Mouse (Mus musculus): ENCODE data around the gene 1600014C10Rik.

Gene 1600014C10Rik
- long read RNA-seq, experiment 1, transcript 1600014C10Rik-205 (3 exons, 3,283 nt) = major isoform, 14 of 24 reads
- long read RNA-seq, experiment 1, partial matches to known transcripts = 1 of 24 reads
- long read RNA-seq, experiment 1, other reads (novel, unspliced or antisense) = 4 of 24 reads
- long read RNA-seq, experiment 2, transcript 1600014C10Rik-205 (3 exons, 3,283 nt) = major isoform, 24 of 43 reads
- long read RNA-seq, experiment 2, transcript 1600014C10Rik-204 (3 exons, 3,341 nt) = minor isoform, 13 of 43 reads
- long read RNA-seq, experiment 2, partial matches to known transcripts = 0 of 43 reads
- long read RNA-seq, experiment 2, other reads (novel, unspliced or antisense) = 5 of 43 reads

DNA sequence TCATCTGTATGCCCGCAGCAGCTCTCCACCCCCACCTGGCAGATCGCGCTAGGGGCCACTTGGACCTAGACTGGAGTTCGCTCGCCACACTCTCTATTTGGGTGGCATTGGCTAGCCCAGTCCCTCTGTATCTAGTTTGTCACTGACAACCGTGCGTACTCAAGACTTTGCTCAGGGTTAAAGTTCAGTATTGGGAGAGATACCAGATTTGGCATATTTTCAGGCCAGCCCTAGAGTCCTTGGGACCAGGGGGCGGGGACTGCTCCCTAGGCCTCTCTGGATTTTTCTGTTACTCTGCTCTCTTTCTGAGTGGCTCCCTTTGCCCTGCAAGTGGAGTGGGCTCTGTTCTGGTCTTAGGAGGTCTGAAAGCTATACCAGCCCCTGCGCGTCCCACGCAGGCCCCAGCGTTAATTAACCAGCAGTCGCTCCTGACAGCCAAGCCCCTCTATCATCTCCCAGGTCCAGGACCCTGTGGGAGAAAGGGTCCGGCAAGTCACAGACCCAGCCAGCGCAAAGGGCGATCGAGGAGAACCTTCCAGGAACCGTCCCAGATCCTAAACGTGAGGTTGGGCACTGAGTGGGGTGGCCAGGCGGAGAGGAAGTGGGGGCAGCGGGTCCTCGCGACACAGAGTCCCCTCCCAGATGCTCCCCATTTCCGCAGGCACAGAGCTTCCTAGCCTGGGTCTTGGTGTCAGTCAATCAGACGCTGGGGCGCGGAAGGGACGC, at the start of gene 1600014C10Rik:
1600014C10Rik (plus strand) TSS at position 256 of the 726 bp plus-strand sequence.
- intact Hi-C loops (cut with DNase I) = loop anchor here (1.0 to 5.0 kb wide), 2 partner anchors 18 to 84 kb away; no protein-coding TSS in a partner anchor

DNA sequence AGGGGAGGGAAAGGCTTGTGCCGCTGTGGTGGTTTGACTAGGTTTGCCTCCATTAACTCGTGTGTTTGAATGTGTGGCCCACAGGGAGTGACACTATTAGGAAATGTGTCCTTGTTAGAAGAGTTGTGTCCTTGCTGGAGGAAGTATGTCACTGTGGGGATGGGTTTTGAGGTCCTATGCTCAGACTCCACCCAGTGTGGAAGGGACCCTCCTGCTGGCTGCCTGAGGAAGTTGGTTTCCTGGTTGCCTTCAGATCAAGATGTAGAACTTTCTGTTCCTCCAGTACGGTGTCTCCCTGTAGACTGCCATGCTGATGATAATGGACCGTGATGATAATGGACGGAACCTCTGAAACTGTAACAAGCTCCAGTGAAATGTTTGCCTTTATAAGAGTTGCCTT, 48.5 kb upstream of the 1600014C10Rik start:
- intact Hi-C loops (cut with DNase I) = no loop called here

DNA sequence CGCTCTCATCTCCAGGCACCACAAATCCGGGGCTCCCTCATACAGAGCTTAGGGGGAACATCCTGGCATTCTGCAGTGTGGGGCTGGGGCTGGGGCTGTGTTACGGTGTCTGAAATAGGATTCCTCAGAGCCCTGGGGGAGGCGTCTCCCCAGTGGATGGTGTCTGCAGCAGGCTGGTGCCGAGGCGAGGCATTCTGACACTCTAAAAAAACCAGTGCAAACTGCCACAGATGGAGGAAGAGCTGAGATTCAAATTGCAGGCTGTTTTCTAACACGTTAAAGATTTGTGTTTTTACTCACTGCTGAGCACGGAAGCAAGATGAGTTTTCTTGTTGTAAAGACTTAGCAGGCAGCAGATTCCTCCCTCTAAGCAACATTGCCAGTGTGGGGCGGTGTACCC, 42.7 kb upstream of the 1600014C10Rik start:
- intact Hi-C loops (cut with DNase I) = no loop called here

DNA sequence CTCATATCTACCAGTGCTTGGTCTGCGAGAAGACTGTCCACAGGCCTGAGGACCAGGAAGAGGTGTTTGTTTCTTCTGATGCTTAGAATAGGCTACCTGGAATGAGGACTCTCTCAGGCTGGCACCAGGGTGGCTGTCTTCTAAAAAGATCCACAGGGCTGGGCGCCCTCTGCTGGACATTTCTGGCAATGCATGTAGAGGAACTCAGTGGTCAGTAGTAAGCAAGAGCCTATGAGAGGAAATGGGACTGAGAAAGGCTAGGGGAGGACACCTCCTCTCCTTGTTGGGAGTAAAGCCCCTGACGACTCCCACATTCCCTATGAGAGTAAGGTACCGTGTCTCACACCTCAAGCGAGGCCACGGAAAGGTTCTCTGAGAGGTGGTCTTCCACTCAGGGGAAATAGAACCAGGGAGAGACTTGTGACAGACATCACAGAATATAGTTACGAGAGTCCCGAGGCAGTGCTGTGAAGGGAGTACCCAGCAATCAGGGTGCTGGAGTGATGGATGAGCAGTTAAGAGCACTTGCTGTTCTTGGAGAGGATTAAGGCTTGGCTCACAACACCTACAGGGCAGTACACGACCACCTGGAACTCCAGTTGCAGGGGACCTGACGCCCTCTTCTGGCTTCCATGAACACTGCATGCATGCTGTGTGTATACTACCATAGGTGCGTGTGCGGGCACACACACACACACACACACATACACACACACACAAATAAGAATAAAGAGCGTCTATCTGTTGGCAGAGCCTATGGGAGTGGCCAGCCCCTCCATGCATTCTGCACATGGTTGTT, 41.1 kb upstream of the 1600014C10Rik start:
- intact Hi-C loops (cut with DNase I) = loop anchor here (1.0 kb wide), 1 partner anchor 81 kb away; no protein-coding TSS in a partner anchor

DNA sequence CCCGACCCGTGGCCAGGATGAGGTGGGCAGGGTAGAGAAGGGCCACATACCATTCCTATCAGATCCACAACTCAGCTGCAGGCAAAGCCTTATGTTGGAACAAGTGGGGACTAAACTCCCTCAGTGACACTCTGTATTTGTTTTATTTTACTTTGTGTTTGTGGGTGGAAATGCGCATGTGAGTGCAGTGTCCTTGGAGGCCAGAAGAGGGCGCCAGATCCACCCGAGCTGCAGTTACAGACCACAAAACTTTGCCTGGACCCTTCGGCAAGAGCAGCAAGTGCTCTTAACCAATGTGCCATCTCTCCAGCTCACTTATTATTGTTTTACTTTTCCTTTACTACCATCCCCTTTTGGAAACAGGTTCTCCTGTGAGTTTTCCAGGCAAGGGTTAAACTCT, 35.5 kb upstream of the 1600014C10Rik start:
- intact Hi-C loops (cut with DNase I) = no loop called here

DNA sequence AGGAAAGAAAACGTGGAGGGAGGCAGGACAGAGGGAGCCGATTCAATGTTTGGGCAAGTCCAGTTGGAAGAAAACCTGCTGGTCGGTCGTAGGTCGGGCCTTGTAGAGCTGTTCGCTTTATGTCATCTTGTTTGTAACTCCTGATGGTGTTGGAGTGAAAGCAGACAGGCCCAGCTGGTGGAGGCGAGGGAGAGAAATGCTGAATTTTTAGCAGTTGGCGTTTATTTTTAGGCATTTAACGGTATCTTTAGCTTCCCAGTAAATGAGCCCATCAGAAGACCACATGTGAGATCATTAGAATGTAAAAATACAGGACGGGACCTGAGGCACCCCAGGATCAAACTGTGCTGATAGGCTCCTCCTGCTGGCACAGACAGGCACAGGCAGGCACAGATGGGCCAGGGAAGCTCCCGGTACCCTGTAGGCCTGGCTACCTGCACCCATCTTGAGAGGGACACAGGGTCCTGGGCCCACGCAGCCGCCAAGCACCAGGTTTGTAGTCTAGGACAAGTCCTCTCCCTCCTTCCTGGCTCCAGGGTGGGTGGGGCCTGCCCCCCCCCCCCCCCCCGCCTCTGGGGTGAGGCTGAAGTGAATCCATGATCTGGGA, 31.2 kb upstream of the 1600014C10Rik start:
- intact Hi-C loops (cut with DNase I) = no loop called here

DNA sequence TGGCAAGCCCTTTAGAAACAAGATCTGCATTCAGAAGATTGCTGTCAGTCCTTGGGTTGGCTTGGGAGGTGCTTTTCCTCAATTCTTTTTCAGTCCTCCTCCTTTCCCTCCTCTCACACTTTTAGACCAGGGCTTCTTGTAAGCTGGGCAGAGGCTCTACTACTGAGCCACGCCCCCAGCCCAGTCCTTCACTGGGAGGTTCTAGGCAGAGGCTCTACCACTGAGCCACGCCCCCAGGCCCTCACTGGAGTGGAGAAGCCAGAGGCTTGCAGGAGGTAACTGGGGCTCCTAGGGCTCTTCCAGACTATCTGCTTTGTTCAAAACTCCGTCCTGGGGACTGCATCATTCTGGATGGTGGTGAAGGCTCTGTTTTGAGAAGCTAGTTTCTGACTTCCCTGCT, 30.4 kb upstream of the 1600014C10Rik start:
- intact Hi-C loops (cut with DNase I) = no loop called here

DNA sequence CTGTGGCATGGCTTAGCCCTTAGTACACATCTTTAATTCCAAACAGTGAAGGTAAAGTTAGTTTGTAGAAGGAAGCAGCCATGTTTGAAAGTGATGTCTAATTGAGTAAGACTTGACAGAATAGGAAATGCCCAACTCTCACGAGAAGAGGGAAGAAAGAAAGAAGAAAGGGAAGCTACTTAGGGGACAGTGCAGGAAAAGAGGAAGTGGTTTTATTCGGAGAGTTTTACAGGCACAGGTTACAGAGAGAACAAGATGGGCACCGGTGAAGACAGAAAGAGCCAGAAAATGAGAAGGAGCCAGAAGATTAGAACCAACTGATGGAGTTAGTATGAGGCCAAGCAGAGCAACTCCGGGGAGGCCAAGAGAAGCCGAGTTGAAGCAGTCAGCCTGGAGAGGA, 27.2 kb upstream of the 1600014C10Rik start:
- intact Hi-C loops (cut with DNase I) = no loop called here

DNA sequence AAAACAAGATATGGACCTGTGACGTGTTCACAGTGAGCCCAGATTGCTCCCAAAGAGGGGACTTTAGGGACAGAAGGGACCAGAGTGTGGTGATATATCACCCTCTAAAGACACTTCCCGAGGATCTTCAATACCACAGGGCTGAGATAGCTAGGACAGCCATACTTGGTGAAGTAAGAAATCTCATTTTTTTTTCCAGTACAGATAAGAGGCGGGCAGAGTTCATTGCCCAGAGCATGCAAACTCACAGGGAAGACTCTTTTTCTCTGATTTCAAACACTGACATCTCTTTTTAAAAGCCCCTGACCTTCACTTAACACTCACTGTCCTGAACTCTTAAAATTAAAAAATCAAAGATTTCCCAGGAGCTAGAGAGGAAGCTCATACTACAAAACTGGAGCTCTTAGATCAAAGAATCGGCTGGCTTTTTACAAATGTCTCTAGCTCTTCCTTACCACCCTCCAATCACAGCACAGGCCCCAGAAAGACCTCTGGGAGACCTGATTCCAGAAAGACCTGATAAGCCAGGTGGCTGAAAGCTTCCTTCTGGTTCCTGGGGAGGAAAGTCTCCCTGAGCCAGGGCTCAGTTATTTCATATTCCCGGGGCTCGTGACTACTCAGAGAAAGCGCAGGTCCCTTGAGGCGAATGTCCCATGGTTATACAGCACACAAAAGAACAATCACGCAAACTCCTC, 24.1 kb upstream of the 1600014C10Rik start:
- intact Hi-C loops (cut with DNase I) = no loop called here

DNA sequence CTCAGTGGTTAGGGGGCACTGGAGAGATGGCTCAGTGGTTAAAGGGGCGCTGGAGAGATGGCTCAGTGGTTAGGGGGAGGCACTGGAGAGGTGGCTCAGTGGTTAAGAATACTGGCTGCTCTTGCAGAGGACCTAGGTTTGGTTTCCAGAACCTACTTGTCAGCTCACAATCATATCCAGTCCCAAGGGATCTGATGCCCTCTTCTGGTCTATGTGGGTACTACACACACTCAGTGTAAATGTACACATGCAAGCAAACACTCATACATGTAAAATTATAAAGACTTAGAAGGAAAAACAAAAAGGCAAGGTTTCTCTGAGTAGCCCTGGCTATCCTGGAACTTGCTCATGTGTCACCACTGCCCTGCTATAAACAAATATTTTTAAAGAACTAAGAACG, 21.6 kb upstream of the 1600014C10Rik start:
- intact Hi-C loops (cut with DNase I) = no loop called here

DNA sequence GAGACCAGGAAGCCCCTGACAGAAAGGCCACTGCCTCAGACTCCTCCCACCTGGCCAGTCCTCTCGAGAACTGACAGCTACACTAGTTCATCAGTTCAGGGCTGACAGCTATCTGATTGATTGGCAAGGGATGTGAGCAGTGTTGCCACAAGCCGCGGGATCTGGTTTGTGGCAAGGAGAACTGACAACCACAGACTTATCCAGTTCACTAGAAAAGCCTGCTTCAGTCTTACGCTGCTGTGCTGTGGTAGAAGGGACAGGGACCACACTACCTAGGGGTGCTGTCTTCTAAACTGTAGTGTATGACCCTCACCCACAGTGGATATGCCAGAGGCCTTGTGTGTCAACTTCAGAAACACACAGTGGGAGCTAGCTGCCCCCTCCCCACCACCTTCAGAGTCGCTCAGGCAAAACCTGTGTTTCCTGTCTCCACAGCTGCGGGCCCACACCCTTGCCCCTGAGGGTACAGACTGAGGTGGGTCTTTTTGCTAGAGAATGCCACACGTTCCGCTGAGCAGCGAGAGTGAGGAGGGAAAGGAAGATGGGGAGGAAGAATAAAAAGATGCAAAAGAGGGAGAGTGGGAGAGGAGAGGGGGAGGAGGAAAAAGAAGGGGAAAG, 19.5 kb upstream of the 1600014C10Rik start:
- intact Hi-C loops (cut with DNase I) = no loop called here

DNA sequence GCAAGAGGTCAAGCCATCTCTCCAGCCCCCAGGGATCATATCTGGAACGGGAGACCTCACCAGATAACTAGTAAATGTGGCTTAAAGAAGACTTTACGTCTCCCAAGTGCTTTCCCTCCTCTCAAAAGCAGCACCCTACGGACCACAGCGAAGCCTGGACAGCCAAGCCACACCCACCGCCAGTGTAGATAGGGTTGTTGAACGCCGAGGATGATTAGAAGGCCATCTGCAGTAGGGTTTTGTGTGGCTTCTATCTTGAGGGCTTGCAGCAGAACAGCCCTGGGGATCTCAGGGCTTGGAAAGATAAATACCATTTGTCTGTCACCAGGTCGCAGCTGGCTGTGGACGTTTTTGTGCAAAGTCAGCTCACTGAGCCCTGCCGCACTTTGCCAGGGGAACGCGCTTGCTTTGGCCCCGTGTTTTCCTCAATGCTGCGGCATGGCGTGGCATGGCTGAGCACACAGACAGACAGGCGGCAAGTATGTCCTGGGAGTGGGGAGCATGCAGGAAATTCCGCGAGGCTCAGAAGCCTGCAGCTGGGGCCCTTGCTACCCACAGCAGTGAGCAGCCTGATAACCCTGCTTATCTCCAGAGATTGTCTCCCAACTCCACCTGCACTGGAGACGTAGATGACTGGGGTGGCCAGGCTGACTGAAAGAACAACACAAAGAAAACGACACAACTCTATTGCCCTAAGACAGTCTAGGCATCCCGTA, 15.9 kb upstream of the 1600014C10Rik start:
- intact Hi-C loops (cut with DNase I) = no loop called here

DNA sequence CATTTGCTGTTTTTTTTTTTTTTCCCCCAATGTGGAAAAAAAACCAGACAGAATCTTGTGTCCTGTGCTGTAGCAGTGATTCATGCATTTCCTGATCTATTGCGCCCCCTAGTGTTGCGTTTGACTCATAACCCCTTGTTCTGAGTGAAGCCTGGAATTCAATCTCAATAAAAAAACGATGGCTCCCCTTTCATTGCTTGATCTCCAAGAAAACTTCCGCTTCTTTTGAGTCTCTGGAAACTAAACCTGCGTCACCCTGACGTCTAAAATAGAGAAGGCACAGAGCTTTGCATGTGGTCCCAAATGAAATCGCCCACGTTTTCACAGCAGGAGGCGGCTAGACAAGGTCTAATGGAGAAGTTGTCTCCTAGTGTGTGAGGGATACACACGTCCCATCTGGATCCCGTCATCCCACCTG, 15.3 kb upstream of the 1600014C10Rik start:
- intact Hi-C loops (cut with DNase I) = no loop called here

DNA sequence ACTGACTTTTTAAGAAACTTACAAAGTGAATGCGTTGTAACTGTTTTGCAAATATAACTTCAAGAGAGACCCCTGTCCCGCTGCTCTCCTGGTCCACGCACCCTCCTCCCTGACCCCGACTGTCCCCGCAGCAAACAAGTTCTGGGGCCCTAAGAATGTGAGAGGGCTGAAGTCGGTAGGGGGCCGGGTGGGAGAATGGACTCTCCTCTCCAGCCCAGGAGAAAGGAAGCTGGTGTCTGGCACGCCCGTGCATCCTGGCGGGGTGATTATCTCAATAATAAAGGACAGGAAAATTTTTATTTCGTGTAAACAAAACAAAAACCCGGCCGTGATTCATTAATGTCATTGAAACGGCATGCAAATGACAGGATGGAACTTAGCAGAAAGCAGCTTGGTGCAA, 9.1 kb upstream of the 1600014C10Rik start:
- intact Hi-C loops (cut with DNase I) = no loop called here

DNA sequence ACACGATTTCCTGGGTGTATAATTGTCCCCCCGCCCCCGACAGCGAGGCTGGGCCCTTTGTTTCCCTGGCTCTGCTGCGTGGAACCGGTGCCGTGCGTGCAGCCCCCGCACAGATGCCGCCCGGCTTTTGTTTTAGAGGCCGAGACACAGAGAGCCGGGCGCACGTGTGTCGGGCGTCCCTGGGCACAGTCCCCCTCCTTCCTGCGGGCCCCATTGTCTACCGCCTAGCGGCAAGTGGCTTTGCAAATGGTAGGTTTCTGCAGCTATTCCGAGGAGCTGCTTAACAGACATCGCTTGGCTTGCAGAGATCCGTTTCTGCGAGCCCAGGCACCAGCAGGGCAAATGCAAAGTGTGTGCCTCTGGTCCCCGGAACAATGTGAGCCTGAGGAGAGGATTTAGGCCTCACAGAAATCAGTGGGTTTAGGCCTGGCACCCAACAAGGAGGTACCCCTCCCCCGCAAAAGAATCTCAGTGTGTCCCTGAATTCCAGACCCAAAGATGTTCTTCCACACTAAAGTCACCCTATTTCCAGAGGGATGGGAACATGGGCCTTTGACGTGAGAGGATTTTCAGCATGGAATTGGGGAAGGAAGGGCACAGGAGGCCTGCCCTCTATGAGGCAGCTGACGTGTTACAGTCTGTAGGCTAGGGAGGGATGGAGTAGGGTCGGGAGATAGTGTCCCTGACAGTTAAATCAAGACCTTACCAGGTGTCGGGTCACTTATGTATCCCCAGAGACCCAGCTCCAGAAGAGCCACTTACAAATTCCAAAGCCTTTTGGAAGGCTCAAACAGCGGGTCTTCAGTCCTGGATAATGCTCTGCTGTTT, 8.5 kb upstream of the 1600014C10Rik start:
- intact Hi-C loops (cut with DNase I) = no loop called here

DNA sequence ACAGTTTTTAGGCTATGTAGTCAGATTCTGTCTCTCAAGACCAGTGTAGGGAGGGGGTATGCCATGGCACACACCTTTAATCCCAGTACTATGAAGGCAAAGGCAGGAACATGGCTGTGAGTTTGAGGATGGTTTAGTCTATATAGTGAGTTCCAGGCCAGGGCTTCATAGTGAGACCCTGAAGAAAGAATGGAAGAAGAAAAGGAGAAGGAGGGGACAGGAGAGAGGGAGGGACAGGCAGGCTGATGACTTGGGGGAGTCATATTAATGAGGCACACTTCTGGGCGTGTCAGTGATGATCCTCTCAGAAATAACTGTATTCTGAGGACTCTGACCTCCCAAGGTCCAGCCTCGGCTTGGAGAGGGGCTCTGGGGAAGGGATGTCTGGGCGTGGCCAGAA, 7.0 kb upstream of the 1600014C10Rik start:
- intact Hi-C loops (cut with DNase I) = no loop called here

DNA sequence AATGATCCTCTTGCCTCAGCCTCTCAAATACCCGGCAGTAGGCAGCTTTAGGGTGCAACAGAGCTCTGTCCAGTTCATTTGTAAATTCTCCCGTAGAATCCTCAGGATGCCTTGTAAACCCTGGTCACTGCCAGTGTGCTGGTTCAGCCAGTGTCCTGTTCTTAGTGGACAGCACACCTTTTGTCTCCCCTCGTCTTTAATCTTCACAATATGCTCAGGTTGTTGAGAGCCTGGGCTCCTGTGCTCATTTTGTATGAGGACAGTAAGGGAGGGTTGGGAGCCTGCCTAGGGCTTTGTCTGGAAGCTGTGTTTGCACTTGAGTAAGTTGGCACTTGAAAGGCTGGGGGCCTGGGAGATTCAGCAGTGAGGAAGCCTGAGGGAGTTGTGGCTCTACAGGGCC, 3.1 kb upstream of the 1600014C10Rik start:
- intact Hi-C loops (cut with DNase I) = loop anchor here (5.0 kb wide), 1 partner anchor 87 kb away; no protein-coding TSS in a partner anchor

DNA sequence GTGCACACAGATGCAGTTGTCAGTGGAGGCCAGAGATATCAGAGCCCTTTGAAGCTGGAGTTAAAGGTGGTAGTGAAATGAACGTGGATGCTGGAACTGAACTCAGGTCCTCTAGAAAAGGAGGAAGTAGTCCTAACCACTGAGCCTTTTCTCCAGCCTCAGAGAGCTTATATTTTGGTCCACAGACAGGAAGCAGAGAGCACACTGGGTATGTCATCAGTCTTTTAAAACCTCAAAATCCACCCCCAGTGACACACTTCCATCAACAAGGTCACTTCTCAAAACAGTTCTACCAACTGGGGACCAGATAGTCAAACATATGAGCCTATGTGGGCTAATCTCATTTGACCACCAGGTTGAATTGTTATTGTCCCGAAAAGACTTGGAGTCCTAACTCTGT, 1.7 kb upstream of the 1600014C10Rik start:
- intact Hi-C loops (cut with DNase I) = loop anchor here (5.0 kb wide), 1 partner anchor 86 kb away; no protein-coding TSS in a partner anchor

DNA sequence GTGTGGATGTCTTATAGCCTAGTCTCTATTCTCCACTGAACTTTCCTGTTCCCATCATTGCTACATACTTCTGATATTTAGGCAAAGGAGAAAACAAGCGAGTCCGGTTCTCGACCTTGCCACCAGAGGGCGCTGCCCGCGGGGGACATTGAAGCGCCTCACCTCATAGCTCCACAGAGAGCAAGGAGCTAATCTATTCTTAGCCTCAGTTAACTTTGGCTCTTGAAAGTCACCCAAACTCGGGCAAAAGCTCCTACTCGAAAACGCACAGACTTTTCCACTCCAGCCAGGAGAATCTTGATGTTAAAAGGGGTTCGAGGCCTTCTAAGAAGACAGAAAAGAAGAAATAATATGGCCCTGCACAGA, 438 bp upstream of the 1600014C10Rik start:
- intact Hi-C loops (cut with DNase I) = loop anchor here (1.0 to 5.0 kb wide), 2 partner anchors 19 to 85 kb away; no protein-coding TSS in a partner anchor
